Mouse (Mus musculus) brain, embryonic 14.5 days (tissue): ENCODE results near the gene Galr3.

ENCODE experiments used
- CTCF ChIP-seq: fragments of 200-500 bp; IDR thresholded peaks from 2 replicates; pipeline ENCODE4 v1.5.1; 2012; ENCODE audit warnings: inconsistent platforms, mild to moderate bottlenecking, moderate library complexity, borderline replicate concordance; ENCODE audit not compliant: insufficient read depth, insufficient read length; ENCODE audit errors: extremely low read depth
- POLR2A ChIP-seq: fragments of 200-500 bp; IDR thresholded peaks from 2 replicates; pipeline ENCODE4 v1.6.1; 2012; ENCODE audit warnings: mild to moderate bottlenecking, inconsistent platforms, borderline replicate concordance; ENCODE audit not compliant: poor library complexity, insufficient read depth, insufficient read length, severe bottlenecking; ENCODE audit errors: extremely low read depth

- no peak for TF ChIP-seq CTCF
- no peak for TF ChIP-seq POLR2A
Observed at GRCm38 (mm10) chr15:79052366-79052765, 10.7 kb downstream of the Galr3 start.
